Mouse (Mus musculus) spleen, postnatal 14 days (tissue): ENCODE results near the gene Akap13.
A peak's percentile ranks its signal among the peaks of the same experiment; 100 is the strongest.

Experiments used
- DNase-seq, 2 experiments: peaks; one replicate each; pipeline ENCODE4 v3.0.0; 2021 to 2022; ENCODE audit warnings: low spot score in 2 of 2

The Akap13 gene

GRCm38 (mm10) chr7:75666982-75667381 is 211.6 kb downstream of the Akap13 start:
- DNase-seq, result no peak

- no peak for DNase-seq
These were observed 212.2 kb downstream of the Akap13 start for GRCm38 (mm10) chr7:75667531-75667930.

GRCm38 (mm10) chr7:75668396-75668795 is 213.1 kb downstream of the Akap13 start:
- DNase-seq, result no peak

GRCm38 (mm10) chr7:75669416-75669815 is 214.1 kb downstream of the Akap13 start:
- no peak for DNase-seq

GRCm38 (mm10) chr7:75679631-75680030 is 224.3 kb downstream of the Akap13 start:
- no peak for DNase-seq

- no peak for DNase-seq
These were observed 227.6 kb downstream of the Akap13 start for GRCm38 (mm10) chr7:75682901-75683300.

GRCm38 (mm10) chr7:75683410-75683809 is 228.1 kb downstream of the Akap13 start:
- no peak for DNase-seq

- no peak for DNase-seq
These were observed 229.6 kb downstream of the Akap13 start for GRCm38 (mm10) chr7:75684976-75685375.

GRCm38 (mm10) chr7:75686046-75686826 is 230.9 kb downstream of the Akap13 start:
- DNase-seq, result no peak

- no peak for DNase-seq
These were observed 231.5 kb downstream of the Akap13 start for GRCm38 (mm10) chr7:75686827-75687164.

- no peak for DNase-seq
These were observed 232.8 kb downstream of the Akap13 start for GRCm38 (mm10) chr7:75688144-75688543.

- DNase-seq, result no peak
These were observed 239.4 kb downstream of the Akap13 start for GRCm38 (mm10) chr7:75694777-75695176.

GRCm38 (mm10) chr7:75699836-75700235 is 244.5 kb downstream of the Akap13 start:
- DNase-seq, result no peak

GRCm38 (mm10) chr7:75700771-75701345 is 245.5 kb downstream of the Akap13 start:
- DNase-seq, result no peak

GRCm38 (mm10) chr7:75701761-75702160 is 246.4 kb downstream of the Akap13 start:
- peak in 1 of 2 experiments; percentile 33 for DNase-seq

- DNase-seq, result no peak
These were observed 247.0 kb downstream of the Akap13 start for GRCm38 (mm10) chr7:75702368-75702767.

GRCm38 (mm10) chr7:75702966-75703645 is 247.8 kb downstream of the Akap13 start:
- DNase-seq, result no peak

GRCm38 (mm10) chr7:75704862-75705261 is 249.5 kb downstream of the Akap13 start:
- DNase-seq, result no peak

GRCm38 (mm10) chr7:75709936-75710335 is 254.6 kb downstream of the Akap13 start:
- no peak for DNase-seq

GRCm38 (mm10) chr7:75710920-75711319 is 255.6 kb downstream of the Akap13 start:
- no peak for DNase-seq

- DNase-seq, result no peak
These were observed 256.1 kb downstream of the Akap13 start for GRCm38 (mm10) chr7:75711436-75711835.

GRCm38 (mm10) chr7:75712808-75713207 is 257.5 kb downstream of the Akap13 start:
- DNase-seq, result no peak

GRCm38 (mm10) chr7:75713959-75714358 is 258.6 kb downstream of the Akap13 start:
- no peak for DNase-seq
